Mouse (Mus musculus) right cerebral cortex, postnatal 10 days (tissue): Measurements from ENCODE around the gene Gm37240.
"Not testable (repeated sequence)": the region's sequence is repeated elsewhere in the genome, so short reads cannot be mapped to it uniquely, and the experiment has no call there.

Experiments used
- DNase-seq, 2 experiments: peaks; one replicate each; pipeline ENCODE4 v3.0.0; 2021; ENCODE audit warnings: low spot score in 2 of 2

Gm37240 gene

GRCm38 (mm10) chr3:84649578-84650327, 1237.6 kb downstream of the Gm37240 start:
- no peak for DNase-seq

- not testable (repeated sequence) for DNase-seq
Measured at GRCm38 (mm10) chr3:84648069-84648468, 1239.2 kb downstream of the Gm37240 start.

GRCm38 (mm10) chr3:84647616-84648015, 1239.7 kb downstream of the Gm37240 start:
- DNase-seq, result no peak

GRCm38 (mm10) chr3:84646331-84646845, 1240.9 kb downstream of the Gm37240 start:
- DNase-seq, result no peak

GRCm38 (mm10) chr3:84646007-84646290, 1241.4 kb downstream of the Gm37240 start:
- no peak for DNase-seq

- DNase-seq, result no peak
Measured at GRCm38 (mm10) chr3:84645156-84646006, 1241.9 kb downstream of the Gm37240 start.

- DNase-seq, result no peak
Measured at GRCm38 (mm10) chr3:84642942-84643341, 1244.4 kb downstream of the Gm37240 start.

GRCm38 (mm10) chr3:84641391-84641790, 1245.9 kb downstream of the Gm37240 start:
- DNase-seq, result no peak

GRCm38 (mm10) chr3:84640536-84640935, 1246.8 kb downstream of the Gm37240 start:
- DNase-seq, result no peak

GRCm38 (mm10) chr3:84639767-84640500, 1247.4 kb downstream of the Gm37240 start:
- no peak for DNase-seq

GRCm38 (mm10) chr3:84638858-84639257, 1248.5 kb downstream of the Gm37240 start:
- no peak for DNase-seq

- DNase-seq, result no peak
Measured at GRCm38 (mm10) chr3:84637890-84638578, 1249.3 kb downstream of the Gm37240 start.

GRCm38 (mm10) chr3:84637095-84637494, 1250.2 kb downstream of the Gm37240 start:
- no peak for DNase-seq

GRCm38 (mm10) chr3:84631586-84631985, 1255.7 kb downstream of the Gm37240 start:
- DNase-seq, result no peak

GRCm38 (mm10) chr3:84622026-84622425, 1265.3 kb downstream of the Gm37240 start:
- no peak for DNase-seq

GRCm38 (mm10) chr3:84619725-84620124, 1267.6 kb downstream of the Gm37240 start:
- DNase-seq, result no peak

- DNase-seq, result no peak
Measured at GRCm38 (mm10) chr3:84619056-84619455, 1268.3 kb downstream of the Gm37240 start.

- no peak for DNase-seq
Measured at GRCm38 (mm10) chr3:84618627-84619026, 1268.7 kb downstream of the Gm37240 start.

- no peak for DNase-seq
Measured at GRCm38 (mm10) chr3:84615856-84616225, 1271.5 kb downstream of the Gm37240 start.

- peak; percentile 32 to 48 for DNase-seq
Measured at GRCm38 (mm10) chr3:84615050-84615855, 1272.1 kb downstream of the Gm37240 start.
